ENCODE assay signal across 9 mouse cellular contexts in genomic region chr9:65345439-65345838, GRCm38 (mm10). TPM values are rescaled to one million over a fixed set of nuclear protein-coding genes. Genes with fewer than 3 reads are reported as not detected.
DNase-seq lines count a peak whose midpoint lies in the region; ATAC-seq and TF ChIP-seq lines count a peak whose summit lies in the region.
"Not testable (repeated sequence)": the region's sequence is repeated elsewhere in the genome, so short reads cannot be mapped to it uniquely, and the experiment has no call there.
"Had no signal": no experiment of that assay in that cellular context is flagged by ENCODE, and none has a peak within 500 bp of the region (broad histone marks: within the 10 kb centered on the region; RNA-seq: fewer than 3 reads in every experiment).

No protein-coding gene starts in this region.

- not testable (repeated sequence) for DNase-seq in MEL (ENCODE audit: low read depth, low spot score); embryonic facial prominence, embryonic 11.5 days (ENCODE audit: low spot score); hindbrain, embryonic 14.5 days (ENCODE audit: low spot score); lung, adult 2 months
- DNase-seq in frontal cortex, postnatal 14 days (ENCODE audit: low spot score in 2 of 2): peak; percentile 12 to 13
- peak; percentile 16 for DNase-seq in layer of hippocampus, postnatal 14 days (ENCODE audit: low spot score in 2 of 2)
- peak; percentile 12 for DNase-seq in naive thymus-derived CD4-positive, alpha-beta T cell, adult 2 months (ENCODE audit: low read depth)
- DNase-seq in telencephalon, adult 2 months (ENCODE audit: low read depth, low spot score): peak; percentile 16

- not testable (repeated sequence) for TF ChIP-seq RAD21 in MEL (IDR thresholded peaks at IDR 0.05; ENCODE audit: low read depth, low read length)

- H3K27me3 ChIP-seq in MEL (ENCODE audit: control insufficient read depth in 1 of 2, insufficient read depth in 2 of 2, low read length in 2 of 2); embryonic facial prominence, embryonic 11.5 days (ENCODE audit: control insufficient read depth, insufficient read depth, low read length); hindbrain, embryonic 14.5 days (ENCODE audit: control insufficient read depth, insufficient read depth, low read length): not testable (repeated sequence)

- H3K4me3 ChIP-seq in MEL (ENCODE audit: control insufficient read depth in 1 of 2, insufficient read depth in 1 of 2, low read depth in 2 of 2, low read length in 2 of 2): peak overlapping the region; percentile 53 to 65
- H3K4me3 ChIP-seq in embryonic facial prominence, embryonic 11.5 days (ENCODE audit: low read depth, low read length): peak overlapping the region; percentile 99
- H3K4me3 ChIP-seq in hindbrain, embryonic 14.5 days (replicated peaks; ENCODE audit: low read length): peak overlapping the region; percentile 99
- H3K4me3 ChIP-seq in lung, adult 2 months (replicated peaks; ENCODE audit: extremely low read depth, low read depth, low read length): peak overlapping the region; percentile 74

- H3K36me3 ChIP-seq in MEL (ENCODE audit: control insufficient read depth in 1 of 2, insufficient read depth in 2 of 2, low read length in 2 of 2): peaks cover 0 to 18% of the 10 kb centered on the region in 2 experiments; a peak in 2 of 4 replicates
- H3K36me3 ChIP-seq in embryonic facial prominence, embryonic 11.5 days (replicated peaks; ENCODE audit: control insufficient read depth, insufficient read depth, low read depth, low read length); hindbrain, embryonic 14.5 days (replicated peaks; ENCODE audit: control insufficient read depth, insufficient read depth): not testable (repeated sequence)

- TF ChIP-seq POLR2A in MEL (IDR thresholded peaks at IDR 0.05; ENCODE audit: control insufficient read depth in 1 of 2, insufficient read depth in 1 of 2, low read depth in 1 of 2, low read length in 2 of 2, poor library complexity in 1 of 2); lung, adult 2 months (IDR thresholded peaks at IDR 0.05; ENCODE audit: borderline replicate concordance, extremely low read depth, low read depth, low read length): not testable (repeated sequence)

- H3K4me2 ChIP-seq in embryonic facial prominence, embryonic 11.5 days (ENCODE audit: low read depth, low read length): peak overlapping the region; percentile 43
- peak overlapping the region; percentile 91 for H3K4me2 ChIP-seq in hindbrain, embryonic 14.5 days (replicated peaks)

- peak overlapping the region; percentile 51 for H3K9ac ChIP-seq in MEL (ENCODE audit: control insufficient read depth, low read depth, low read length, poor library complexity, severe bottlenecking)
- peak overlapping the region; percentile 90 for H3K9ac ChIP-seq in embryonic facial prominence, embryonic 11.5 days (replicated peaks; ENCODE audit: low read length)
- peak overlapping the region; percentile 96 for H3K9ac ChIP-seq in hindbrain, embryonic 14.5 days

- H3K79me2 ChIP-seq in MEL (ENCODE audit: control insufficient read depth, insufficient read depth, low read length, poor library complexity): peaks cover 42% of the 10 kb centered on the region

- not testable (repeated sequence) for TF ChIP-seq EP300 in MEL (IDR thresholded peaks at IDR 0.05; ENCODE audit: low read depth in 1 of 2, low read length in 2 of 2)

- ATAC-seq in embryonic facial prominence, embryonic 11.5 days (replicated peaks; ENCODE audit: insufficient number of reproducible peaks, low FRiP score, low TSS enrichment, low read depth): peak; percentile 15; the same call in 1 of the 2 replicates
- ATAC-seq in hindbrain, embryonic 14.5 days (ENCODE audit: low FRiP score): peak; percentile 24; the same call in 1 of the 2 replicates

- H3K27ac ChIP-seq in MEL (ENCODE audit: control insufficient read depth, low read depth, low read length): peak overlapping the region; percentile 56
- H3K27ac ChIP-seq in embryonic facial prominence, embryonic 11.5 days (replicated peaks; ENCODE audit: low read depth, low read length): peak overlapping the region; percentile 88; the same call in 1 of the 2 replicates
- H3K27ac ChIP-seq in hindbrain, embryonic 14.5 days: peak overlapping the region; percentile 92

- H3K9me3 ChIP-seq in MEL (replicated peaks; ENCODE audit: insufficient read depth, low read length); embryonic facial prominence, embryonic 11.5 days (replicated peaks; ENCODE audit: control insufficient read depth, low read length); hindbrain, embryonic 14.5 days (ENCODE audit: control insufficient read depth, low read length): not testable (repeated sequence)

- not testable (repeated sequence) for TF ChIP-seq CTCF in MEL (IDR thresholded peaks at IDR 0.05 in 2 of 3, conservative IDR thresholded peaks at IDR 0.05 in 1 of 3; ENCODE audit: control insufficient read depth in 1 of 3, insufficient read depth in 1 of 3, low read depth in 2 of 3, low read length in 3 of 3, poor library complexity in 1 of 3, severe bottlenecking in 1 of 3); lung, adult 2 months (IDR thresholded peaks at IDR 0.05; ENCODE audit: insufficient read depth, low read length)

- 68% methylated on average over 11 of the region's 11 CpGs for WGBS in embryonic facial prominence, embryonic 11.5 days
- 63% methylated on average over 11 of the region's 11 CpGs for WGBS in hindbrain, embryonic 14.5 days
- WGBS in lung, adult 2 months: 66% methylated on average over 11 of the region's 11 CpGs

- peaks cover 0 to 11% of the 10 kb centered on the region in 2 experiments for H3K4me1 ChIP-seq in MEL (ENCODE audit: control insufficient read depth in 1 of 2, insufficient read depth in 2 of 2, low read length in 2 of 2)
- not testable (repeated sequence) for H3K4me1 ChIP-seq in embryonic facial prominence, embryonic 11.5 days (ENCODE audit: control insufficient read depth, insufficient read depth, low read length)
- H3K4me1 ChIP-seq in hindbrain, embryonic 14.5 days (replicated peaks; ENCODE audit: control insufficient read depth, insufficient read depth, low read length): peaks cover 15% of the 10 kb centered on the region
- H3K4me1 ChIP-seq in lung, adult 2 months (ENCODE audit: control insufficient read depth, insufficient read depth, low read length): peaks cover 10% of the 10 kb centered on the region

TF ChIP-seq in MEL, 35 proteins besides CTCF, POLR2A, EP300 and RAD21:
- 0 out of 2 replicates have a peak, but pooled peaks have one; percentile 16 for TF ChIP-seq MYC (IDR thresholded peaks at IDR 0.05; ENCODE audit: low read depth, low read length)

RNA-seq across cellular contexts. Expression of gene Pdcd7, which starts 0.5 kb away (rescaled TPM):
- 20.3 and 22.8 TPM in 2 replicates for total RNA-seq in MEL (2012; rRNA removed)
- polyA plus RNA-seq in MEL (2012; ENCODE audit: insufficient read depth in 1 of 2, insufficient read length in 2 of 2, low read depth in 1 of 2, low replicate concordance in 2 of 2, missing spikeins in 1 of 2): 10 to 100 TPM in 1 of 2 experiments, not detected in 1; 34.5 TPM
- 13.9 and 18.5 TPM in 2 replicates for polyA plus RNA-seq in embryonic facial prominence, embryonic 11.5 days (2014; fragmentation: Nextera tagmentation; extraction: Ambion mirVana)
- 10.7 and 13.3 TPM in 2 replicates for polyA plus RNA-seq in hindbrain, embryonic 14.5 days (2014; fragmentation: Nextera tagmentation; extraction: Ambion mirVana)
- total RNA-seq in layer of hippocampus, postnatal 14 days (2021): 10 to 100 TPM; 22.4 to 27.2 TPM
- 10.9 and 12.1 TPM in 2 replicates for polyA plus RNA-seq in lung, adult 2 months (2012; rRNA removed)

RNA-seq across cellular contexts. Expression of gene Ubap1l, which starts 15.4 kb away (rescaled TPM):
- not detected in 2 replicates for total RNA-seq in MEL (2012; rRNA removed)
- under 1 TPM in 1 of 2 experiments, not detected in 1; 0.08 TPM for polyA plus RNA-seq in MEL (2012; ENCODE audit: insufficient read depth in 1 of 2, insufficient read length in 2 of 2, low read depth in 1 of 2, low replicate concordance in 2 of 2, missing spikeins in 1 of 2)
- 0.31 TPM in 1 of 2 replicates, not detected in the other for polyA plus RNA-seq in embryonic facial prominence, embryonic 11.5 days (2014; fragmentation: Nextera tagmentation; extraction: Ambion mirVana)
- polyA plus RNA-seq in hindbrain, embryonic 14.5 days (2014; fragmentation: Nextera tagmentation; extraction: Ambion mirVana): 2.8 and 4.2 TPM in 2 replicates
- total RNA-seq in layer of hippocampus, postnatal 14 days (2021): 1 to 10 TPM; 3.8 to 6.5 TPM
- polyA plus RNA-seq in lung, adult 2 months (2012; rRNA removed): 0.37 and 0.58 TPM in 2 replicates
- total RNA-seq: monocyte, adult 5-6 weeks had no signal

RNA-seq across cellular contexts. Expression of gene Kbtbd13, which starts 46.0 kb away (rescaled TPM):
- not detected in 2 replicates for total RNA-seq in MEL (2012; rRNA removed)
- not detected for polyA plus RNA-seq in MEL (2012; ENCODE audit: insufficient read depth in 1 of 2, insufficient read length in 2 of 2, low read depth in 1 of 2, low replicate concordance in 2 of 2, missing spikeins in 1 of 2)
- polyA plus RNA-seq in embryonic facial prominence, embryonic 11.5 days (2014; fragmentation: Nextera tagmentation; extraction: Ambion mirVana): 1.2 and 1.3 TPM in 2 replicates
- 0.52 and 0.70 TPM in 2 replicates for polyA plus RNA-seq in hindbrain, embryonic 14.5 days (2014; fragmentation: Nextera tagmentation; extraction: Ambion mirVana)
- total RNA-seq in layer of hippocampus, postnatal 14 days (2021): under 1 TPM; 0.21 to 0.25 TPM
- 1.3 and 2.0 TPM in 2 replicates for polyA plus RNA-seq in lung, adult 2 months (2012; rRNA removed)
- total RNA-seq: monocyte, adult 5-6 weeks had no signal

RNA-seq across cellular contexts. Expression of gene Clpx, which starts 51.4 kb away (rescaled TPM):
- total RNA-seq in MEL (2012; rRNA removed): 38.7 and 38.8 TPM in 2 replicates
- polyA plus RNA-seq in MEL (2012; ENCODE audit: insufficient read depth in 1 of 2, insufficient read length in 2 of 2, low read depth in 1 of 2, low replicate concordance in 2 of 2, missing spikeins in 1 of 2): 10 to 100 TPM in 1 of 2 experiments, not detected in 1; 32.4 TPM
- polyA plus RNA-seq in embryonic facial prominence, embryonic 11.5 days (2014; fragmentation: Nextera tagmentation; extraction: Ambion mirVana): 60.1 and 64.3 TPM in 2 replicates
- 41.5 and 43.7 TPM in 2 replicates for polyA plus RNA-seq in hindbrain, embryonic 14.5 days (2014; fragmentation: Nextera tagmentation; extraction: Ambion mirVana)
- 10 to 100 TPM; 30.4 to 30.8 TPM for total RNA-seq in layer of hippocampus, postnatal 14 days (2021)
- 8.7 and 10.5 TPM in 2 replicates for polyA plus RNA-seq in lung, adult 2 months (2012; rRNA removed)

RNA-seq across cellular contexts. Expression of gene Rasl12, which starts 52.9 kb away (rescaled TPM):
- 0.10 and 0.12 TPM in 2 replicates for total RNA-seq in MEL (2012; rRNA removed)
- under 1 TPM in 1 of 2 experiments, not detected in 1; 0.19 TPM for polyA plus RNA-seq in MEL (2012; ENCODE audit: insufficient read depth in 1 of 2, insufficient read length in 2 of 2, low read depth in 1 of 2, low replicate concordance in 2 of 2, missing spikeins in 1 of 2)
- 7.6 and 9.8 TPM in 2 replicates for polyA plus RNA-seq in embryonic facial prominence, embryonic 11.5 days (2014; fragmentation: Nextera tagmentation; extraction: Ambion mirVana)
- polyA plus RNA-seq in hindbrain, embryonic 14.5 days (2014; fragmentation: Nextera tagmentation; extraction: Ambion mirVana): 7.6 and 7.9 TPM in 2 replicates
- 1 to 10 TPM; 3.6 to 4.8 TPM for total RNA-seq in layer of hippocampus, postnatal 14 days (2021)
- 74.0 and 81.4 TPM in 2 replicates for polyA plus RNA-seq in lung, adult 2 months (2012; rRNA removed)
